Mouse (Mus musculus) cerebellum, postnatal 4 days (tissue): ENCODE measurements around the gene Cpne5.

Experiments
- DNase-seq, 2 experiments: peaks; one replicate each; pipeline ENCODE4 v3.0.0; 2022; ENCODE audit warnings: low spot score in 2 of 2, mixed read lengths in 1 of 2

Gene Cpne5

DNA sequence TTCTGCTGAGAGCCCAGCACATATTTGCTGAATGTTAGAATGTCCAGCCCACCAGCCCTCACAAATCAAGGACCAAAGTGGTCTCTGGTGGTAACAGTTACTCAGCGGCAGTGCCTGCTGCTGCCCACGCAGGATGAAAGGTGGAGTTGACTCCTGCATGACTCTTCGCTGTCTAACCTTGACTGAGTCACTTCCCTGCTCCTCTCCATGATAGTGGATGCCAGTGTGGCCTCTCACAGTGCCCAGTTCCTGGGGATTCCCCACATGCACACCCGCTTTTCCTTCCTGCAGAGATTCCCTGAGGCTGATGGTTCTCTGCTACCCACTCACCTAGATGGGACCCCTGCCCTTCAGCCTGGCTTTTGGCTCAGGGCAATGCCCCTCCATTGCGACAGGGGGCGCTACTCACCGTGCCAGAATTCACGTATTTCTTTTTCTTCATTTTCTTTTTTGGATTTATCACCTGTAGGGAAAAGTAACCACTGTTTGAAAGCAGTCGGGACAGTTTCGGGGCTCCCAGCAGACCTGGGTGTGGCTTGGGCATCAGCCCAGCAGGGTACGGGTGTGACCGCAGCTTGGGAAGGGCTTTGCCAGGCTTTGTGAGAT is 68.9 kb downstream of the Cpne5 start:
- DNase-seq = no peak

GRCm38 (mm10) chr17:29168438-29168837 is 69.5 kb downstream of the Cpne5 start:
- no peak for DNase-seq

DNA sequence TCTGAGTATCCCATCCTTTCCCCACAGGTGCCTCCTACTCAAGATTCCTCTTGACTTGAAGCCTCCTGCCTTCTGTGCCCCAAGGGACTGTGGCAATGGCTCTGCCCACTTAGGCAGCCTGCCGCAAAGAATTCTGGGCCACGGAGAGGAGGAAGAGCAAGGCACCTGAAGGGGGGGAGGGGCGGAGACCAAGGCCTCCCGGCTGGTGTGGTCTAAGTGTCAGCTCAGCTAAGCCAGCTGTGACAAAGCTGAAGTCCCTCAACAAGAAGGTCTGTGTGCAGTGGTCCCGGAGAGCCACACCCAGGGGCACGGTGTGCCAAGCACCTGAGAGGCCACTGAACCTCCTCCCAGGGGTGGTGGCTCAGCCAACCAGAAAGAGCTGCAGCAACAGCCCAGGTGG is 70.6 kb downstream of the Cpne5 start:
- no peak for DNase-seq

- no peak for DNase-seq
Measured at GRCm38 (mm10) chr17:29165967-29166578, 71.9 kb downstream of the Cpne5 start.

GRCm38 (mm10) chr17:29165452-29165851 is 72.5 kb downstream of the Cpne5 start:
- DNase-seq = no peak

- DNase-seq = no peak
Measured at GRCm38 (mm10) chr17:29164469-29165111, 73.4 kb downstream of the Cpne5 start.

- no peak for DNase-seq
Measured at GRCm38 (mm10) chr17:29162334-29162733, 75.6 kb downstream of the Cpne5 start.

- no peak for DNase-seq
Measured at GRCm38 (mm10) chr17:29159743-29160455, 78.1 kb downstream of the Cpne5 start.

GRCm38 (mm10) chr17:29159320-29159719 is 78.6 kb downstream of the Cpne5 start:
- no peak for DNase-seq

- no peak for DNase-seq
Measured at GRCm38 (mm10) chr17:29158899-29159298, 79.1 kb downstream of the Cpne5 start.

- DNase-seq = no peak
Measured at GRCm38 (mm10) chr17:29156866-29157265, 81.1 kb downstream of the Cpne5 start.

DNA sequence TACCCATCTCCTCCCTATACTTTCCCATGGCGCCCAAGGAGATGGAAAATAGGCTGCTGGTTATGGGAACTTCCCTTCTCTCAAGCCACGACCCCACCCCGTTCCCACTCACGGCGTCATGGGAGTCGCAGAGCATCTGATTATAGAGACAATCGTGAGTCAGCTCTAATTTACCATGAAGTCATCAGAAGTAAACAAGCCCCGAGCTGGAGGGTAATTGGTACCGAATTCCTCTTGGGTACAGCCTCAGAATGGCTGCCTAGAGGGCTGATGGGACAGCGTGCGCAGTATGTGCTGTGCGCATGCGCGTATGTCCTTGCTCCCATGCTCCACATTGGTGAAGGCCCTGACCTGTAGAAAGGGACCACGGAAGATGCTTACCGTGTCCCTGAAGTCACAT is 81.6 kb downstream of the Cpne5 start:
- DNase-seq = no peak

- DNase-seq = no peak
Measured at GRCm38 (mm10) chr17:29155355-29156135, 82.4 kb downstream of the Cpne5 start.

DNA sequence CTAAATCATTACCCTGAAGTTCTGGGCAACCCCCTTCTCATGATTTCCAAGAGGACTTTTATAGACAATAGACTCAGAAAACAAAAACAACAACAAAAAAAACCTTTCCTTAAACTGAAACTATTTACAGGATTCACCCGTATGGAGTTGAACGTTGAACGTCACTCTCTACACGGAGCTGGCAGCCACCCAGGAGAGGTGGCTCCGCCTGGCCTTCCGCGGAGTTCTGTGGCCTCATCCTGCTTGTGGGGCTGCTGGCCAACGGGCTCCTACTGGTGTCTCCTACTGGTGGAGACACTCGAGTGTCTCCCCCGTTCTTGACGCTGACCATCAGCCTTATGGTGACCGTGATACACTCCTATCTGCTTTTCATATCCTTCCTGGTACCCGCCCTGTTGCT is 83.7 kb downstream of the Cpne5 start:
- no peak for DNase-seq

- no peak for DNase-seq
Measured at GRCm38 (mm10) chr17:29152547-29152946, 85.4 kb downstream of the Cpne5 start.

DNA sequence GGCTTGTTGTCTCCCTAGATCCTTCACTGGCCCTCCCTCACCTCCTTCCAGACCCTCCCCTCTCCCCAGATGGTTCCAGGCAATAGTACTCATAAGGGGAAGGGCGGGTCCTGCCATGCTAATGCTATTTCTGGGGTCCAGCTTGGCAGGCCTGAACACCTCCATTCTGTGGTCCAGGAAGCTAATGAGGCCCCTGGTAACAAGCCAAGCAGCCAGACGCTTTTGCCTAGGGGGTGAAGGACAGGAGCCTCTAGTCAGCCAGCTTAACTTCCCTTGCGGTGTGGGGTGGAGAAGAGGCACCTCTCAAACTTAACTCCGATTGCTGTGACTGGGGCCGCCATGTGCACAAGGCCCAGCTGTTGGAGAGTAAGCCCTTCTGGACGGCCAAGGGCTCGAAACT is 88.2 kb downstream of the Cpne5 start:
- no peak for DNase-seq

- no peak for DNase-seq
Measured at GRCm38 (mm10) chr17:29147773-29148172, 90.2 kb downstream of the Cpne5 start.

DNA sequence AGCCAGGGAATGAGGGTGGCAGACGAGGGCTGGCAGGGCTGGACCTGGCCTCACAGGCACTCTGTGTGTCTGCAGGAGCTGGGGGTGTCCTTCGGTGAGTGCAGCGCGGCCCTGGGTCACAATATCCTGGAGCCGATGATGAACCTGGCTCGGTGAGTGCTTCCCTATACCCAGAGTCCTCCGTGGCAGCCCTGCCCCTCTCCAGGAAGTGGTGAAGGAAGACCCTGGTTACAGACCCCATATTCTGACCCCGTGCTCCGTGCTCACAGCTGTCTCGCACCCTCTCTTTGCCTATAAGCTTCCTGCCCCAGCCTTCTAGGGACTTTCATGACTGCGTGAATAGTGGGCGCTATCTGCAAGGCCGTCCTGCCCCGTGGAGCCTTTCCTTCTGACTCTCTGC is 90.7 kb downstream of the Cpne5 start:
- no peak for DNase-seq

GRCm38 (mm10) chr17:29145101-29145500 is 92.9 kb downstream of the Cpne5 start:
- no peak for DNase-seq

DNA sequence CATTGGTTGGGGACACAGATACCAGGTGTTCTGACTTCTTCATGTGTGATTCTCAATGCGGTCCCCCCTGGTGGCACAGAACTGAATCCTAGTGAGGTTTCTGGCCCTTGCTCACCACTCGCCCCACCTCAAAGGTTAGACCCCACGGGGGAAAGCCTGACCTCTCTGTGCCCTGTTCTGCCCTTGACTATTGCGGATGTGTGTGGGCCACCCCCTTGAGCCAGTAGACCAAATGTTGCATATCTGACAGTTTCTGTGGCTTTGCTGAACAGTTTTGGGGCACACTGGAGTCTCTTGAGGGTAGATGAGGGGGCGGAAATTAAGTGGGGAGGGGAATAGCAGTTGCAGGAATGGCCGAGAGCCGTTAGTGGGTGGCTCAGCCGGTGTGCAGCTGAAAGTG is 94.7 kb downstream of the Cpne5 start:
- DNase-seq = no peak

DNA sequence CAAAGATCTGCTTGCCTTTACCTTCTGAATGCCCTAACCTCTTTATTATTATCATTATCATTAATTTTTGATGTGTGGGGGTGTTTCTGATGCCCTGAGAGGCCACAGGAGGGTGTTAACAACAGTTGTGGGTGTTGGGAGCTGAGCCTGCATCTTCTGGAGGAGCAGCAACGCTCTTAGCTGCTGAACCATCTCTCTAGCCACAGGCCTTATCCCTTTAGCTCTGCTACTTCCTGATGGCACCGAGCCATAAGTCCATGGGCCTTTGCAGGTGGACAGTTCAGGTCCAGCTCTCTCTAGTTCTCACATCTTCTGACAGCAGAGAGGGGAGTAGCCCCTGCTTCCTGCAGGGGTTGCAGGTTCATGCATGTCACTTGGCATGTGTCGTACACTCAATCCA is 96.4 kb downstream of the Cpne5 start:
- no peak for DNase-seq

- no peak for DNase-seq
Measured at GRCm38 (mm10) chr17:29137906-29138305, 100.1 kb downstream of the Cpne5 start.
